Mouse (Mus musculus): Measurements from ENCODE around the gene Cgas. TPM values are rescaled to one million over a fixed set of nuclear protein-coding genes. Genes with fewer than 3 reads are reported as not detected.

The Cgas gene
- polyA plus RNA-seq, 1 experiment from 2014 or later: 0.86 TPM

GRCm38 (mm10) chr9:78400570-78400969 lies 42.5 kb downstream of the Cgas start:
- no peaks in the 10 kb centered on the region for H3K36me3 ChIP-seq
- peaks cover 24% of the 10 kb centered on the region for H3K27me3 ChIP-seq (replicated peaks)
- no peak overlapping the region for H3K4me2 ChIP-seq
- H3K27ac ChIP-seq (replicated peaks): no peak overlapping the region
- WGBS: 87% methylated on average over 5 of the region's 5 CpGs
- no peak overlapping the region for H3K9ac ChIP-seq (replicated peaks)
- H3K4me1 ChIP-seq: peaks cover 7% of the 10 kb centered on the region
- no peaks in the 10 kb centered on the region for H3K9me3 ChIP-seq (replicated peaks)
- no peak for ATAC-seq (ENCODE audit: low FRiP score)
- no peak overlapping the region for H3K4me3 ChIP-seq (replicated peaks)

DNA sequence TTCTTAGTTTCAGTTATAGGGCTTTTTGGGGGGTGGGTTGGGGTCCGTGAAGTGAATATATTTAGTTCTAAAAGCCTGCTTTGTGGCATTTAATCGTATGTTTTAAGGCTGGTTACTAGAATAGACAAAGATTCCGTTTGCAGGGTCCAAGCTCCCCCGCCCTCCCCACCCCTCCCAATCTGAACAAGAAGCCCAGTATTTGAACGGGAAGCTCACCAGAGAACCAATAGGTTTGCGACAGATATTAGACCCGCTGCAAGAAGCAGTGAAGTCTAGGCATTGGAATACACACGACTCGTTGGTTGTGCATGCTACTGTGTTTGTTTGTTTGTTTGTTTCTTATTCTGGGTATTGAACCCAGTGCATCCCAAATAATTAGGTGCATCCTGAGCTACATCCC lies 46.5 kb downstream of the Cgas start:
- Histone ChIP-seq H3K36me3 (no peaks in the 10 kb centered on the region), H3K27me3 (replicated peaks) (peaks cover 56% of the 10 kb centered on the region), H3K9ac (replicated peaks) (no peak overlapping the region), H3K27ac (replicated peaks) (no peak overlapping the region), H3K4me3 (replicated peaks) (peak overlapping the region; percentile 53), H3K9me3 (replicated peaks) (no peaks in the 10 kb centered on the region), H3K4me2 (peak overlapping the region; percentile 79), H3K4me1 (peaks cover 10% of the 10 kb centered on the region)
- 62% methylated on average over 9 of the region's 9 CpGs for whole genome bisulfite sequencing
- no peak for ATAC-seq (ENCODE audit: low FRiP score)

- no peaks in the 10 kb centered on the region for H3K9me3 ChIP-seq (replicated peaks)
- H3K36me3 ChIP-seq: no peaks in the 10 kb centered on the region
- H3K27ac ChIP-seq (replicated peaks): no peak within 1 kb of the TSS
- peaks cover 56% of the 10 kb centered on the region for H3K27me3 ChIP-seq (replicated peaks)
- 3% methylated on average over 93 of the region's 93 CpGs for WGBS
- 0 out of 2 replicates have a peak within 1 kb of the TSS, but pooled peaks have one; percentile 37 for H3K9ac ChIP-seq (replicated peaks)
- peak; percentile 99 for ATAC-seq (ENCODE audit: low FRiP score)
- peak within 1 kb of the TSS; percentile 53 for H3K4me3 ChIP-seq (replicated peaks)
- peak within 1 kb of the TSS; percentile 79 for H3K4me2 ChIP-seq
- peaks cover 10% of the 10 kb centered on the region for H3K4me1 ChIP-seq
Observed at GRCm38 (mm10) chr9:78395630-78396351, 47.2 kb downstream of the Cgas start, which contains the start of gene Ddx43. Ddx43 (plus strand) TSS chr9:78395777.

- Histone ChIP-seq H3K27me3 (replicated peaks) (peaks cover 56% of the 10 kb centered on the region), H3K4me2 (peak overlapping the region; percentile 79), H3K9ac (replicated peaks) (no peak overlapping the region), H3K4me1 (peaks cover 10% of the 10 kb centered on the region), H3K27ac (replicated peaks) (no peak overlapping the region), H3K4me3 (replicated peaks) (peak overlapping the region; percentile 53), H3K36me3 (no peaks in the 10 kb centered on the region), H3K9me3 (replicated peaks) (no peaks in the 10 kb centered on the region)
- WGBS: 39% methylated on average over 11 of the region's 11 CpGs
- peak; percentile 47; the same call in 1 of the 2 replicates for ATAC-seq (ENCODE audit: low FRiP score)
Observed at GRCm38 (mm10) chr9:78395244-78395629, 47.8 kb downstream of the Cgas start.

DNA sequence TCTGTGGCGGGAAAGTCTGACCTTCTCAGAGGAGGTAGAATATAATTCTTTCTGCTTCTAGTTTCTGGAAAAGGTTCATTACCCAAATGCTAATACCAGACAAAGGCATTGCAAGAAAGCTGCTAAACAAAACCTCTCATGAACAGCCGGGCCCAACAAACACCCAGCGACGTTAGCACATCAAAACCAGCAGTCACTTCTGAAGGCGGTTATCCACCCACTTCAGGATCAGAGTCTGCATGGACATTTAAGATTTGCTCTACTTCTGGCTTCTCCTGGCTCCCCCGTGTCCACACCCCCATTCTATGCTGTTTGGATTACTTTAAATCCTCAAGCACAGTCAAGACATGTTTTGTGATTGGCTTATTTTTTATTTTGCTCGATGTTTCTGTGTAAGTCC lies 48.4 kb downstream of the Cgas start:
- no peak overlapping the region for H3K4me3 ChIP-seq (replicated peaks)
- 70% methylated on average over 7 of the region's 7 CpGs for WGBS
- no peak overlapping the region for H3K9ac ChIP-seq (replicated peaks)
- peaks cover 10% of the 10 kb centered on the region for H3K4me1 ChIP-seq
- H3K27me3 ChIP-seq (replicated peaks): peaks cover 56% of the 10 kb centered on the region
- no peaks in the 10 kb centered on the region for H3K36me3 ChIP-seq
- ATAC-seq (ENCODE audit: low FRiP score): no peak
- no peaks in the 10 kb centered on the region for H3K9me3 ChIP-seq (replicated peaks)
- H3K4me2 ChIP-seq: no peak overlapping the region
- H3K27ac ChIP-seq (replicated peaks): no peak overlapping the region

DNA sequence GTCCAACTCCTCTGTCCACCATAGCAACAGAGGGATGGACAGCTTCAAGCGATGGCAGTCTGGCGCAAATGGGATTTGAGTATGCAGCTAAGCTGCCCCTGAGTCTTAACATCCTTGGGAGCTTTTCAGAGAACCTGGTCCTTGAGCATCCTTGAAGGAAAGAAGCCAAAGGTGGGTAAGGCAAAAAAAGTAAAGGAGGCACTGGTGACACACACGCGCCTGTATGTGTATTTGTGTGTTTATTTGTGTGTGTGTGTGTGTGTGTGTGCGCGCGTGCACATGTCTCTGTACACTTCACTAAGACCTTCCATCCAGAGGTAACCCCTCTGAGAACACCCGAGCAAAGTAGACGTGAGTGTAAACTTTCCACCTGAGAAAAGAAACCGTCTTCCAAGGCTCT lies 49.3 kb downstream of the Cgas start:
- no peak overlapping the region for H3K4me3 ChIP-seq (replicated peaks)
- H3K27me3 ChIP-seq (replicated peaks): peaks cover 56% of the 10 kb centered on the region
- ATAC-seq (ENCODE audit: low FRiP score): no peak
- H3K9ac ChIP-seq (replicated peaks): no peak overlapping the region
- H3K9me3 ChIP-seq (replicated peaks): no peaks in the 10 kb centered on the region
- H3K4me1 ChIP-seq: peaks cover 10% of the 10 kb centered on the region
- no peak overlapping the region for H3K27ac ChIP-seq (replicated peaks)
- 94% methylated on average over 10 of the region's 10 CpGs for WGBS
- no peak overlapping the region for H3K4me2 ChIP-seq
- no peaks in the 10 kb centered on the region for H3K36me3 ChIP-seq

DNA sequence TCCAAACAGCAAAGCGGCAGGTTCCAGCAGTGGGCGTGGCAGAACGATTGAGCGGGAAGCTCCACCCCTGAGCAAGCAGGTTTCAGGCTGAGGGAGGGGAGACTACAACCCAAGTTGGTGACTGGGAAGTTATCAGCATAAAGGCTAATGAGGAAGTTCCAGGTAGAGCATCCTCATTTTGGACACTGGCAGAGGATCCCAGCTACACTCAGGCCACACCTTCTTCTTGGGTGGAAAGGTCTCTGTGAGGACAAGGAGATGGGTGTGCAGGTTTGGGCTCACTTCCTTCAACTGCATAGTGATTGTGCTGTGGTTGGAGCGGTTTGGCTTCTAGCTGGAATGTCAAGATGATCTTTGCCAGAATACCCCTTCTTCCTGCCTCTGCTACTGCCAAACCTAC lies 53.1 kb downstream of the Cgas start:
- no peaks in the 10 kb centered on the region for H3K36me3 ChIP-seq
- no peak overlapping the region for H3K27ac ChIP-seq (replicated peaks)
- no peaks in the 10 kb centered on the region for H3K9me3 ChIP-seq (replicated peaks)
- 58% methylated on average over 5 of the region's 5 CpGs for WGBS
- peaks cover 26% of the 10 kb centered on the region for H3K27me3 ChIP-seq (replicated peaks)
- no peak overlapping the region for H3K9ac ChIP-seq (replicated peaks)
- no peak overlapping the region for H3K4me2 ChIP-seq
- H3K4me3 ChIP-seq (replicated peaks): no peak overlapping the region
- H3K4me1 ChIP-seq: no peaks in the 10 kb centered on the region
- ATAC-seq (ENCODE audit: low FRiP score): no peak

- no peak for ATAC-seq (ENCODE audit: low FRiP score)
- WGBS: 89% methylated on average over 7 of the region's 7 CpGs
- Histone ChIP-seq H3K27me3 (replicated peaks) (no peaks in the 10 kb centered on the region), H3K9ac (replicated peaks) (no peak overlapping the region), H3K36me3 (no peaks in the 10 kb centered on the region), H3K4me3 (replicated peaks) (no peak overlapping the region), H3K4me1 (no peaks in the 10 kb centered on the region), H3K4me2 (no peak overlapping the region), H3K27ac (replicated peaks) (no peak overlapping the region), H3K9me3 (replicated peaks) (no peaks in the 10 kb centered on the region)
Observed at GRCm38 (mm10) chr9:78386947-78387346, 56.1 kb downstream of the Cgas start.

- H3K4me1 ChIP-seq: no peaks in the 10 kb centered on the region
- no peak overlapping the region for H3K4me2 ChIP-seq
- ATAC-seq (ENCODE audit: low FRiP score): no peak
Observed at GRCm38 (mm10) chr9:78385893-78386292, 57.1 kb downstream of the Cgas start.

More at GRCm38 (mm10) chr9:78385893-78386292, 57.1 kb downstream of the Cgas start:
- Histone ChIP-seq H3K27me3 (replicated peaks) (no peaks in the 10 kb centered on the region), H3K36me3 (no peaks in the 10 kb centered on the region), H3K4me3 (replicated peaks) (no peak overlapping the region), H3K9me3 (replicated peaks) (no peaks in the 10 kb centered on the region), H3K27ac (replicated peaks) (no peak overlapping the region), H3K9ac (replicated peaks) (no peak overlapping the region)
- WGBS: 59% methylated on average over 3 of the region's 3 CpGs

Small RNA genes lying within 50 kb of the gene (microRNA-seq; reads per million reads assigned to microRNA genes)
- gene Gm26377: not detected

Other genes with a start within 250 kb of the Cgas start
- 0.22 TPM in 1 of 2 replicates, not detected in the other for gene Gsta1, start 212.6 kb downstream of the Cgas start, polyA plus RNA-seq (2015; fragmentation: Nextera tagmentation; extraction: Ambion mirVana)
- not detected in 2 replicates for gene Gm3776, start 186.1 kb downstream of the Cgas start, polyA plus RNA-seq (2015; fragmentation: Nextera tagmentation; extraction: Ambion mirVana)
- not detected in 2 replicates for gene Gm10639, start 153.3 kb downstream of the Cgas start, polyA plus RNA-seq (2015; fragmentation: Nextera tagmentation; extraction: Ambion mirVana)
- gene Omt2a, start 128.4 kb downstream of the Cgas start, polyA plus RNA-seq (2015; fragmentation: Nextera tagmentation; extraction: Ambion mirVana): not detected in 2 replicates
- not detected in 2 replicates for gene Omt2b, start 115.6 kb downstream of the Cgas start, polyA plus RNA-seq (2015; fragmentation: Nextera tagmentation; extraction: Ambion mirVana)
- gene Gsta2, start 87.4 kb downstream of the Cgas start, polyA plus RNA-seq (2015; fragmentation: Nextera tagmentation; extraction: Ambion mirVana): 0.82 TPM in 1 of 2 replicates, not detected in the other
- 3.6 and 4.4 TPM in 2 replicates for gene Dppa5a, start 75.1 kb downstream of the Cgas start, polyA plus RNA-seq (2015; fragmentation: Nextera tagmentation; extraction: Ambion mirVana)
- gene Ooep, start 64.5 kb downstream of the Cgas start, polyA plus RNA-seq (2015; fragmentation: Nextera tagmentation; extraction: Ambion mirVana): 3.8 and 4.4 TPM in 2 replicates
- 0.29 and 0.65 TPM in 2 replicates for gene Ddx43, start 47.5 kb downstream of the Cgas start, polyA plus RNA-seq (2015; fragmentation: Nextera tagmentation; extraction: Ambion mirVana)
- 30.0 and 30.1 TPM in 2 replicates for gene Mto1, start 5.0 kb upstream of the Cgas start, polyA plus RNA-seq (2015; fragmentation: Nextera tagmentation; extraction: Ambion mirVana)
- gene Gm17324, start 5.5 kb upstream of the Cgas start, polyA plus RNA-seq (2015; fragmentation: Nextera tagmentation; extraction: Ambion mirVana): 2.6 and 3.0 TPM in 2 replicates
- gene Eef1a1, start 45.9 kb upstream of the Cgas start, polyA plus RNA-seq (2015; fragmentation: Nextera tagmentation; extraction: Ambion mirVana): 2,707 and 3,339 TPM in 2 replicates
- gene Slc17a5, start 144.8 kb upstream of the Cgas start, polyA plus RNA-seq (2015; fragmentation: Nextera tagmentation; extraction: Ambion mirVana): 15.2 and 17.0 TPM in 2 replicates
- 1.2 and 3.0 TPM in 2 replicates for gene Cd109, start 172.3 kb upstream of the Cgas start, polyA plus RNA-seq (2015; fragmentation: Nextera tagmentation; extraction: Ambion mirVana)